Mouse (Mus musculus): ENCODE data around the gene Nktr.

DNA sequence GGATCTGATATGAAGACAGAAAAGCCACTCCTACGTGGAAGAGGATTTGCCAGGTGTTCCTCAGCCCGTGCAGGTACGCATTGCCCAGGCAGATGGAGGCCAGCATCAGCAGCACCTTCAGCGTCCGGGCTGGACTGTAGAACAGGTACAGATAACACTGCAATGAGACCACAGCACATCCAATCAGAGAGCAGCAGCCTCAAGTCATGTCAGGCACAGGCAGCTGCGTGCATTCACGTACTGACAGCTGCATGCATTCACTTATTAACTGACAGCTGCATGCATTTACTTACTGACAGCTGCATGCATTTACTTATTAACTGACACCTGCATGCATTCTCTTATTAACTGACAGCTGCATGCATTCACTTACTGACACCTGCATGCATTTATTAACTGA, 34.3 kb upstream of the Nktr start:
- TF ChIP-seq CTCF (IDR thresholded peaks at IDR 0.05; ENCODE audit: low read depth) (no peak), EP300 (IDR thresholded peaks at IDR 0.05; ENCODE audit: low read depth) (no peak)

Data from heart, postnatal 0 days (tissue).